Mouse (Mus musculus): ENCODE results near the gene Afap1l2. TPM values are rescaled to one million over a fixed set of nuclear protein-coding genes. Genes with fewer than 3 reads are reported as not detected.

The Afap1l2 gene
- polyA plus RNA-seq, 1 experiment: 7.8 TPM

- no peak for TF ChIP-seq CTCF (IDR thresholded peaks at IDR 0.05; ENCODE audit: borderline replicate concordance, extremely low read depth, insufficient read depth, insufficient read length)
- TF ChIP-seq POLR2A (IDR thresholded peaks at IDR 0.05; ENCODE audit: borderline replicate concordance, extremely low read depth, insufficient read depth, insufficient read length, poor library complexity, severe bottlenecking): no peak
- no peak for DNase-seq (ENCODE audit: low read depth)
Measured at GRCm38 (mm10) chr19:56935111-56935510, 72.9 kb downstream of the Afap1l2 start.

- TF ChIP-seq POLR2A (IDR thresholded peaks at IDR 0.05; ENCODE audit: borderline replicate concordance, extremely low read depth, insufficient read depth, insufficient read length, poor library complexity, severe bottlenecking) (no peak), CTCF (IDR thresholded peaks at IDR 0.05; ENCODE audit: borderline replicate concordance, extremely low read depth, insufficient read depth, insufficient read length) (no peak)
Measured at GRCm38 (mm10) chr19:56933800-56934199, 74.2 kb downstream of the Afap1l2 start.

DNA sequence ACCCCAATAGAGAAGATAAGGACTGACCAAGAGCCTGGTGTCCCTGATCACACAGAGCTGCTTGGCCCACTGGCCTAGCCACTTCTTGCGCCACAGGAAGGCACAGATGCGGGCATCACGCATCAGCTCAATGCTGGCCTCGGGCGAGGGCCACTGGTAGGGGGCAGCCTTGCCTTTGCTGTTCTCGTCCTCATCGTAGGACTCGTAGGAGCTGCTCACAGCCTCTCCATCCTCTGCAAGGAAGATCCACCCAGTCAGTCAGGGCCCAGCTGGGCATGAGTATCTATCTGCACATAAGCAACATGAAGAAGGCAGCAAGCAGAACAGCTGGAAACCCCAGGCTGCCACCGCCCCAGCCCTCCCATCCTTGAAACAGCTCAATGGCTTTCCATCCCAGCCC, 78.0 kb downstream of the Afap1l2 start:
- TF ChIP-seq POLR2A (IDR thresholded peaks at IDR 0.05; ENCODE audit: borderline replicate concordance, extremely low read depth, insufficient read depth, insufficient read length, poor library complexity, severe bottlenecking) (no peak), CTCF (IDR thresholded peaks at IDR 0.05; ENCODE audit: borderline replicate concordance, extremely low read depth, insufficient read depth, insufficient read length) (0 out of 2 replicates have a peak, but pooled peaks have one; percentile 7)
- no peak for DNase-seq (ENCODE audit: low read depth)

More at GRCm38 (mm10) chr19:56933800-56934199, 74.2 kb downstream of the Afap1l2 start:
- no peak for DNase-seq (ENCODE audit: low read depth)

- DNase-seq (ENCODE audit: low read depth): no peak
- no peak for TF ChIP-seq CTCF (IDR thresholded peaks at IDR 0.05; ENCODE audit: borderline replicate concordance, extremely low read depth, insufficient read depth, insufficient read length)
- TF ChIP-seq POLR2A (IDR thresholded peaks at IDR 0.05; ENCODE audit: borderline replicate concordance, extremely low read depth, insufficient read depth, insufficient read length, poor library complexity, severe bottlenecking): no peak
Measured at GRCm38 (mm10) chr19:56929392-56929791, 78.6 kb downstream of the Afap1l2 start.

DNA sequence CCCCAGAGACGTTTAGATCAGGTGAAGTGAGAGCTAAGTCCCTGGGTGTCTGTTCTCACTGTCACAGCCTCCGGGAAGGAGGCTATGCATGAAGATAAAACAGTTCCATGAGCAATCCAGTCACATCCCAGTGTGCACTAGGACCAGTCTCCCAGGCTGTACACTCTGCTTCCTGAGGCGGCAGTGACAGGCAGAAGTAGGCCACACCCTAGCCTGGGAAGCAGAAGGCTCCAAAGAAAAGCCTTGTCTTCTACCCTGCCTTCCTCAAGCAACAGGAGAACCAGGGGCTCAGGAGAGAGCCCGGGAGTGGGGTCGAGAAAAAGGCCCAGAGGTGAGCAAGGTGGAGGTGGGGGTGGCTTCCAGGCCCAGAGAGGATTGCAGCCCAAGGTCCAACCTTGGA, 86.3 kb downstream of the Afap1l2 start:
- DNase-seq (ENCODE audit: low read depth): no peak
- TF ChIP-seq POLR2A (IDR thresholded peaks at IDR 0.05; ENCODE audit: borderline replicate concordance, extremely low read depth, insufficient read depth, insufficient read length, poor library complexity, severe bottlenecking): no peak
- TF ChIP-seq CTCF (IDR thresholded peaks at IDR 0.05; ENCODE audit: borderline replicate concordance, extremely low read depth, insufficient read depth, insufficient read length): no peak

GRCm38 (mm10) chr19:56920232-56920631, 87.8 kb downstream of the Afap1l2 start:
- no peak for DNase-seq (ENCODE audit: low read depth)
- no peak for TF ChIP-seq CTCF (IDR thresholded peaks at IDR 0.05; ENCODE audit: borderline replicate concordance, extremely low read depth, insufficient read depth, insufficient read length)
- TF ChIP-seq POLR2A (IDR thresholded peaks at IDR 0.05; ENCODE audit: borderline replicate concordance, extremely low read depth, insufficient read depth, insufficient read length, poor library complexity, severe bottlenecking): no peak

GRCm38 (mm10) chr19:56919628-56920027, 88.4 kb downstream of the Afap1l2 start:
- TF ChIP-seq CTCF (IDR thresholded peaks at IDR 0.05; ENCODE audit: borderline replicate concordance, extremely low read depth, insufficient read depth, insufficient read length) (peak; percentile 91), POLR2A (IDR thresholded peaks at IDR 0.05; ENCODE audit: borderline replicate concordance, extremely low read depth, insufficient read depth, insufficient read length, poor library complexity, severe bottlenecking) (no peak)
- peak; percentile 92 for DNase-seq (ENCODE audit: low read depth)

DNA sequence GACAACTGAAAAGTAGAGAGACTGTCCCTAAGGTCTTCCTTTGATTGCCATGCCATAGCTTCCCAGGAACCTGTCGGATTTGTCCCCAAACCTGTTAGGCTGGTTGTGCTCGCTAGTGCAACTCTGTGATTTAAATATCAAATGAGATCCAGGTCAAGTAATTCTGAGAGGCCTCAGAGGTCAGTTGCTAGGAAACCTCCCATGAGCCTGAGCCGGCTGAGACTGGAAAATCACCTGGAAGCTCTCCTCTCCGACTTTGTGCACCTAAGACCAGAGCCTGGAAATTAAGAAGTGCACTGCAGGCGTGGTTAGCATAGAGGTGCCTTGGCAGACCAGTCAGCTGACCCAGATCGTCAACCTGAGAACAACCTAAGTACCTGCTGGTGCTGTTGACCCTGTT, 92.9 kb downstream of the Afap1l2 start:
- TF ChIP-seq POLR2A (IDR thresholded peaks at IDR 0.05; ENCODE audit: borderline replicate concordance, extremely low read depth, insufficient read depth, insufficient read length, poor library complexity, severe bottlenecking) (no peak), CTCF (IDR thresholded peaks at IDR 0.05; ENCODE audit: borderline replicate concordance, extremely low read depth, insufficient read depth, insufficient read length) (no peak)

GRCm38 (mm10) chr19:56914658-56915057, 93.4 kb downstream of the Afap1l2 start:
- TF ChIP-seq CTCF (IDR thresholded peaks at IDR 0.05; ENCODE audit: borderline replicate concordance, extremely low read depth, insufficient read depth, insufficient read length) (no peak), POLR2A (IDR thresholded peaks at IDR 0.05; ENCODE audit: borderline replicate concordance, extremely low read depth, insufficient read depth, insufficient read length, poor library complexity, severe bottlenecking) (no peak)
- DNase-seq (ENCODE audit: low read depth): no peak

More for the DNA sequence above, 92.9 kb downstream of the Afap1l2 start:
- no peak for DNase-seq (ENCODE audit: low read depth)

DNA sequence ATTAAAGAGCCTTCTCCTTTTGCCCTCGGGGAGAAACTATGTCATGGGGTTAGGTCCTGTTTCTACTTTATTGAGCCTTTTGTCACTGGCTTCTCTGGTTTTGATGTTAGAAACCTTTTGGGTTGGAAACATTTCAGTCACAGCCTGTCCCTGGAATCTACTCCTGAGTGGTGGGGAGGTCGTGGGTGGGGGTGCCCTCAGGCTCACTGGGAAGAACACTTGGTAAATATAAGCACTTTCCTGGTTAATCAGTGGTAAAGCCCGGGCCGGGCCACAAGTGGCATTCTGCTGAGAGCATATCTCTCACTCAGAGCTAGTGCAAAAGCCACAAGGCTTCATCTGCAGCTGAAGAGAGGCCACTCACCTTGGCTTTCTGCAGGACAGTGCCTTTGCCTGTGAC, 94.3 kb downstream of the Afap1l2 start:
- DNase-seq (ENCODE audit: low read depth): no peak
- TF ChIP-seq CTCF (IDR thresholded peaks at IDR 0.05; ENCODE audit: borderline replicate concordance, extremely low read depth, insufficient read depth, insufficient read length) (no peak), POLR2A (IDR thresholded peaks at IDR 0.05; ENCODE audit: borderline replicate concordance, extremely low read depth, insufficient read depth, insufficient read length, poor library complexity, severe bottlenecking) (no peak)

DNA sequence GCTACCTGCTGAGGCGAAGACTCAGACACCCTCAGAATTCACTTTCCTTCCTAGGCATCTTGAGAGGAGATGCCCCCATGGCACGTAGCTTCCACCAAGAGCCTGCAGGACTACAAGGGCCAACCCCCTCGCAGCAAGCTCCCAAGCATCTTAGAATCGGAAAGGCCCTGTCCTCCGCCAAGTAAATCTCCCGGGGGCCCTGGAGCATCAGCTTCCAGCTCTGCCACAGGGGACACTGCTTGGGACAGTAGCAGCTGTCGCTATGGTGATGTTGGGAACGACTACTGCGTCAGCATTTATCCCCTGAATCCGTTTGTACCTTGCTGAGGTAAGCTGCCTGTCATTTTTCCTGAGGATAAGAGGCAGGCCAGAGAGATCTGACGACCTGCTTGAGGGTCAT, 97.5 kb downstream of the Afap1l2 start:
- peak; percentile 26 for DNase-seq (ENCODE audit: low read depth)
- no peak for TF ChIP-seq CTCF (IDR thresholded peaks at IDR 0.05; ENCODE audit: borderline replicate concordance, extremely low read depth, insufficient read depth, insufficient read length)
- no peak for TF ChIP-seq POLR2A (IDR thresholded peaks at IDR 0.05; ENCODE audit: borderline replicate concordance, extremely low read depth, insufficient read depth, insufficient read length, poor library complexity, severe bottlenecking)

DNA sequence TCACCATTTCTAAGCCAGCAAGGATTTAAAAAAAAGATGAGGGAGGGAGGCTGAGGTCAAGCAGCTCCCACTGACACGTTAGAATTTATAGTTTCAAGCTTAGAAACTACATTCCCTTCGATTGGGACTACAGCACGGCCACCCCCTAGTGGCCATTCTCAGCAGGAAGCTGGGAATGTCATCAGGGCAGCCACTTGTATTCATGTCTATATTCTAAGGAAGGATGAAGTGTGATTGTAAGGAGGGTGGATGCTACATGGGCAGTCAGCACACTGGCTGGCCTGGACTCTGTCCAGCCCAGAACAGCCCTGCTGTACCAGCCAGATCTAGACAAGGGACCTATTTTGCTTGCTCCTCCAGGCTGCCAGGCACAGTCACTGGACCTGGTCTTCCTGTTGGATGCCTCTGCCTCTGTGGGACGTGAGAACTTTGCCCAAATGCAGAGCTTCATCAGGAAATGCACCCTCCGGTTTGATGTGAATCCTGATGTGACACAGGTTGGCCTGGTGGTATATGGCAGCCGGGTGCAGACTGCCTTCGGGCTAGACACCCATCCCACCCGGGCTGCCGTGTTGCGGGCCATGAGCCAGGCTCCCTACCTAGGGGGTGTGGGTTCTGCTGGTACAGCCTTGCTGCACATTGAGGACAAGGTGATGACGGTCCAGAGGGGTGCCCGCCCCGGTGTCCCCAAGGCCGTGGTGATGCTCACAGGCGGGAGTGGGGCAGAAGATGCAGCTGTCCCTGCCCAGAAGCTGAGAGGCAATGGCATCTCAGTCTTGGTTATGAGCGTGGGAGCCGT, 99.4 kb downstream of the Afap1l2 start:
- TF ChIP-seq POLR2A (IDR thresholded peaks at IDR 0.05; ENCODE audit: borderline replicate concordance, extremely low read depth, insufficient read depth, insufficient read length, poor library complexity, severe bottlenecking): no peak
- TF ChIP-seq CTCF (IDR thresholded peaks at IDR 0.05; ENCODE audit: borderline replicate concordance, extremely low read depth, insufficient read depth, insufficient read length): peak; percentile 85
- DNase-seq (ENCODE audit: low read depth): peak; percentile 78

All from brain, embryonic 14.5 days (tissue).